Mouse (Mus musculus): ENCODE measurements around the gene Zyx. TPM values are rescaled to one million over a fixed set of nuclear protein-coding genes. Genes with fewer than 3 reads are reported as not detected.

The Zyx gene
- polyA plus RNA-seq, 1 experiment from 2014 or later: 82.7 TPM

GRCm38 (mm10) chr6:42352486-42352846 lies 3.0 kb downstream of the Zyx start:
- WGBS: 96% methylated on average over 1 of the region's 1 CpGs
- peak overlapping the region; percentile 90 for H3K4me2 ChIP-seq (replicated peaks)
- peaks cover 43% of the 10 kb centered on the region for H3K4me1 ChIP-seq (replicated peaks)
- H3K9me3 ChIP-seq: no peaks in the 10 kb centered on the region
- no peak overlapping the region for H3K9ac ChIP-seq
- peaks cover 17% of the 10 kb centered on the region; the same call in 1 of the 2 replicates for H3K36me3 ChIP-seq
- no peaks in the 10 kb centered on the region for H3K27me3 ChIP-seq (replicated peaks)
- ATAC-seq: no peak
- no peak overlapping the region for H3K4me3 ChIP-seq (replicated peaks)
- no peak overlapping the region for H3K27ac ChIP-seq

- Histone ChIP-seq H3K27ac (no peak overlapping the region; the same call in 1 of the 2 replicates), H3K27me3 (replicated peaks) (no peaks in the 10 kb centered on the region), H3K4me2 (replicated peaks) (peak overlapping the region; percentile 90), H3K4me1 (replicated peaks) (peaks cover 43% of the 10 kb centered on the region), H3K9ac (no peak overlapping the region), H3K36me3 (peaks cover 24% of the 10 kb centered on the region), H3K4me3 (replicated peaks) (no peak overlapping the region), H3K9me3 (no peaks in the 10 kb centered on the region)
- 78% methylated on average over 8 of the region's 8 CpGs for WGBS
- ATAC-seq: no peak
Measured at GRCm38 (mm10) chr6:42353180-42353579, 3.8 kb downstream of the Zyx start.

- no peak overlapping the region for H3K9ac ChIP-seq
- H3K4me2 ChIP-seq (replicated peaks): peak overlapping the region; percentile 90
- H3K4me1 ChIP-seq (replicated peaks): peaks cover 40% of the 10 kb centered on the region
- no peaks in the 10 kb centered on the region for H3K27me3 ChIP-seq (replicated peaks)
- H3K36me3 ChIP-seq: peaks cover 25% of the 10 kb centered on the region
- no peak overlapping the region for H3K4me3 ChIP-seq (replicated peaks)
- H3K9me3 ChIP-seq: no peaks in the 10 kb centered on the region
- 52% methylated on average over 11 of the region's 11 CpGs for WGBS
- no peak overlapping the region for H3K27ac ChIP-seq
- no peak for ATAC-seq
Measured at GRCm38 (mm10) chr6:42354076-42355019, 4.9 kb downstream of the Zyx start.

- WGBS: 90% methylated on average over 6 of the region's 6 CpGs
- Histone ChIP-seq H3K4me3 (replicated peaks) (no peak overlapping the region), H3K9ac (no peak overlapping the region), H3K4me2 (replicated peaks) (no peak overlapping the region), H3K27ac (no peak overlapping the region), H3K4me1 (replicated peaks) (peaks cover 40% of the 10 kb centered on the region), H3K27me3 (replicated peaks) (no peaks in the 10 kb centered on the region), H3K9me3 (no peaks in the 10 kb centered on the region), H3K36me3 (peaks cover 25% of the 10 kb centered on the region)
- ATAC-seq: no peak
Measured at GRCm38 (mm10) chr6:42355366-42355765, 5.9 kb downstream of the Zyx start.

- 93% methylated on average over 13 of the region's 13 CpGs for WGBS
- Histone ChIP-seq H3K4me3 (replicated peaks) (no peak overlapping the region), H3K27me3 (replicated peaks) (no peaks in the 10 kb centered on the region), H3K36me3 (peaks cover 25% of the 10 kb centered on the region), H3K4me2 (replicated peaks) (no peak overlapping the region), H3K9ac (no peak overlapping the region), H3K27ac (no peak overlapping the region), H3K4me1 (replicated peaks) (peaks cover 35% of the 10 kb centered on the region), H3K9me3 (no peaks in the 10 kb centered on the region)
- ATAC-seq: no peak
Measured at GRCm38 (mm10) chr6:42355794-42356600, 6.6 kb downstream of the Zyx start.

GRCm38 (mm10) chr6:42356913-42357312 lies 7.5 kb downstream of the Zyx start:
- peaks cover 25% of the 10 kb centered on the region for H3K36me3 ChIP-seq
- ATAC-seq: peak; percentile 67
- H3K4me2 ChIP-seq (replicated peaks): no peak overlapping the region
- H3K9ac ChIP-seq: no peak overlapping the region
- H3K27ac ChIP-seq: no peak overlapping the region
- peaks cover 26% of the 10 kb centered on the region for H3K4me1 ChIP-seq (replicated peaks)
- H3K9me3 ChIP-seq: no peaks in the 10 kb centered on the region
- H3K4me3 ChIP-seq (replicated peaks): no peak overlapping the region
- 90% methylated on average over 5 of the region's 5 CpGs for WGBS
- H3K27me3 ChIP-seq (replicated peaks): no peaks in the 10 kb centered on the region

- no peaks in the 10 kb centered on the region for H3K9me3 ChIP-seq
- H3K36me3 ChIP-seq: peaks cover 25% of the 10 kb centered on the region
- peaks cover 16% of the 10 kb centered on the region for H3K4me1 ChIP-seq (replicated peaks)
- H3K9ac ChIP-seq: no peak overlapping the region
- no peak overlapping the region for H3K4me2 ChIP-seq (replicated peaks)
- H3K4me3 ChIP-seq (replicated peaks): no peak overlapping the region
- WGBS: 46% methylated on average over 6 of the region's 6 CpGs
- H3K27ac ChIP-seq: no peak overlapping the region
- no peaks in the 10 kb centered on the region for H3K27me3 ChIP-seq (replicated peaks)
- no peak for ATAC-seq
Measured at GRCm38 (mm10) chr6:42357901-42358300, 8.5 kb downstream of the Zyx start.

GRCm38 (mm10) chr6:42358901-42359300 lies 9.5 kb downstream of the Zyx start:
- WGBS: 90% methylated on average over 12 of the region's 12 CpGs
- H3K27me3 ChIP-seq (replicated peaks): no peaks in the 10 kb centered on the region
- ATAC-seq: no peak
- no peaks in the 10 kb centered on the region for H3K9me3 ChIP-seq
- no peak overlapping the region for H3K9ac ChIP-seq
- no peak overlapping the region for H3K4me3 ChIP-seq (replicated peaks)
- H3K4me2 ChIP-seq (replicated peaks): no peak overlapping the region
- H3K36me3 ChIP-seq: peaks cover 25% of the 10 kb centered on the region
- peak overlapping the region; percentile 54; the same call in 1 of the 2 replicates for H3K27ac ChIP-seq
- H3K4me1 ChIP-seq (replicated peaks): 0 out of 2 replicates have a peak, but pooled peaks cover 8% of the 10 kb centered on the region

- no peak overlapping the region for H3K4me2 ChIP-seq (replicated peaks)
- 0 out of 2 replicates have a peak, but pooled peaks cover 2% of the 10 kb centered on the region for H3K4me1 ChIP-seq (replicated peaks)
- H3K27ac ChIP-seq: peak overlapping the region; percentile 54; the same call in 1 of the 2 replicates
- H3K9ac ChIP-seq: no peak overlapping the region
- 63% methylated on average over 9 of the region's 9 CpGs for whole genome bisulfite sequencing
- no peaks in the 10 kb centered on the region for H3K9me3 ChIP-seq
- no peak overlapping the region for H3K4me3 ChIP-seq (replicated peaks)
- no peaks in the 10 kb centered on the region for H3K27me3 ChIP-seq (replicated peaks)
- no peak for ATAC-seq
- peaks cover 25% of the 10 kb centered on the region for H3K36me3 ChIP-seq
Measured at GRCm38 (mm10) chr6:42359364-42360147, 10.1 kb downstream of the Zyx start.

GRCm38 (mm10) chr6:42360231-42360840 lies 10.9 kb downstream of the Zyx start:
- no peak overlapping the region for H3K4me2 ChIP-seq (replicated peaks)
- H3K9me3 ChIP-seq: no peaks in the 10 kb centered on the region

GRCm38 (mm10) chr6:42361041-42361895 lies 11.8 kb downstream of the Zyx start:
- no peak overlapping the region for H3K27ac ChIP-seq
- H3K9ac ChIP-seq: no peak overlapping the region
- H3K4me2 ChIP-seq (replicated peaks): no peak overlapping the region
- peaks cover 18% of the 10 kb centered on the region for H3K36me3 ChIP-seq
- no peaks in the 10 kb centered on the region for H3K9me3 ChIP-seq
- 92% methylated on average over 13 of the region's 13 CpGs for WGBS
- H3K4me1 ChIP-seq (replicated peaks): 0 out of 2 replicates have a peak, but pooled peaks cover 2% of the 10 kb centered on the region
- no peak overlapping the region for H3K4me3 ChIP-seq (replicated peaks)
- H3K27me3 ChIP-seq (replicated peaks): no peaks in the 10 kb centered on the region
- no peak for ATAC-seq

More at GRCm38 (mm10) chr6:42360231-42360840, 10.9 kb downstream of the Zyx start:
- 0 out of 2 replicates have a peak, but pooled peaks cover 2% of the 10 kb centered on the region for H3K4me1 ChIP-seq (replicated peaks)
- no peak overlapping the region for H3K4me3 ChIP-seq (replicated peaks)
- 82% methylated on average over 6 of the region's 6 CpGs for WGBS
- no peak overlapping the region for H3K9ac ChIP-seq
- no peaks in the 10 kb centered on the region for H3K27me3 ChIP-seq (replicated peaks)
- no peak for ATAC-seq
- H3K27ac ChIP-seq: no peak overlapping the region
- H3K36me3 ChIP-seq: peaks cover 25% of the 10 kb centered on the region

All from intestine, embryonic 15.5 days (tissue).